12 mouse cellular contexts compared by ENCODE assay signal in genomic region chr6:145677475-145678325, GRCm38 (mm10).
DNase-seq lines count a peak whose midpoint lies in the region; ATAC-seq and TF ChIP-seq lines count a peak whose summit lies in the region.
"Had no signal": no experiment of that assay in that cellular context is flagged by ENCODE, and none has a peak within 500 bp of the region (broad histone marks: within the 10 kb centered on the region; RNA-seq: fewer than 3 reads in every experiment).

No protein-coding gene starts in this region.

- H3K36me3 ChIP-seq in kidney, postnatal 0 days (ENCODE audit: insufficient read depth, low read length), result no peaks in the 10 kb centered on the region
- H3K36me3 ChIP-seq in kidney, embryonic 14.5 days (ENCODE audit: control insufficient read depth, insufficient read depth, low read length), result no peaks in the 10 kb centered on the region
- H3K36me3 ChIP-seq in G1E (replicated peaks), result no peaks in the 10 kb centered on the region
- no peaks in the 10 kb centered on the region for H3K36me3 ChIP-seq in forebrain, embryonic 13.5 days (ENCODE audit: poor library complexity, severe bottlenecking)
- H3K36me3 ChIP-seq in embryonic facial prominence, embryonic 10.5 days (replicated peaks), result no peaks in the 10 kb centered on the region

- H3K4me1 ChIP-seq in kidney, postnatal 0 days (replicated peaks; ENCODE audit: insufficient read depth, low read length), result no peaks in the 10 kb centered on the region
- H3K4me1 ChIP-seq in kidney, embryonic 14.5 days (ENCODE audit: control insufficient read depth, insufficient read depth, low read length), result 0 out of 2 replicates have a peak, but pooled peaks cover 3% of the 10 kb centered on the region
- H3K4me1 ChIP-seq in G1E (ENCODE audit: insufficient read depth, low read depth, low read length), result no peaks in the 10 kb centered on the region
- H3K4me1 ChIP-seq in forebrain, embryonic 13.5 days, result 0 out of 2 replicates have a peak, but pooled peaks cover 2% of the 10 kb centered on the region
- H3K4me1 ChIP-seq in embryonic facial prominence, embryonic 10.5 days, result no peaks in the 10 kb centered on the region

- H3K9me3 ChIP-seq in kidney, postnatal 0 days (replicated peaks; ENCODE audit: low read length), result no peaks in the 10 kb centered on the region
- H3K9me3 ChIP-seq in kidney, embryonic 14.5 days (ENCODE audit: control insufficient read depth, low read length), result no peaks in the 10 kb centered on the region
- H3K9me3 ChIP-seq in G1E (replicated peaks), result peaks cover 52% of the 10 kb centered on the region
- H3K9me3 ChIP-seq in forebrain, embryonic 13.5 days (replicated peaks), result no peaks in the 10 kb centered on the region
- H3K9me3 ChIP-seq in embryonic facial prominence, embryonic 10.5 days, result no peaks in the 10 kb centered on the region

- no peaks in the 10 kb centered on the region for H3K27me3 ChIP-seq in kidney, postnatal 0 days (ENCODE audit: insufficient read depth, low read length)
- no peaks in the 10 kb centered on the region for H3K27me3 ChIP-seq in kidney, embryonic 14.5 days (ENCODE audit: control insufficient read depth, insufficient read depth, low read length)
- no peaks in the 10 kb centered on the region for H3K27me3 ChIP-seq in G1E (ENCODE audit: insufficient read depth, low read length)
- no peaks in the 10 kb centered on the region for H3K27me3 ChIP-seq in forebrain, embryonic 13.5 days
- no peaks in the 10 kb centered on the region for H3K27me3 ChIP-seq in embryonic facial prominence, embryonic 10.5 days (replicated peaks; ENCODE audit: low read depth, poor library complexity, severe bottlenecking)
- H3K27me3 ChIP-seq: Patski had no signal

- peak; percentile 72 for DNase-seq in kidney, postnatal 0 days (ENCODE audit: low spot score)
- DNase-seq in 3T3-L1 (ENCODE audit: low read depth, low spot score), result peak; percentile 20
- no peak for DNase-seq in G1E (ENCODE audit: low spot score)
- no peak for DNase-seq in embryonic facial prominence, embryonic 10.5 days (ENCODE audit: low spot score)
- no peak for DNase-seq in heart, postnatal 4 days
- DNase-seq: cerebellum, adult 11 months; heart, adult 18-20 months; left cerebral cortex, postnatal 4 days; right cerebral cortex, postnatal 4 days had no signal

- ATAC-seq in kidney, postnatal 0 days (replicated peaks; ENCODE audit: low FRiP score, low read depth), result no peak
- no peak for ATAC-seq in kidney, embryonic 14.5 days (ENCODE audit: low FRiP score, low TSS enrichment)
- no peak for ATAC-seq in G1E (ENCODE audit: extremely low read depth, insufficient number of reproducible peaks, low FRiP score, poor library complexity, severe bottlenecking)
- peak; percentile 94 for ATAC-seq in forebrain, embryonic 13.5 days
- ATAC-seq: Patski had no signal

- H3K27ac ChIP-seq in kidney, postnatal 0 days, result no peak overlapping the region
- no peak overlapping the region for H3K27ac ChIP-seq in kidney, embryonic 14.5 days (ENCODE audit: low read depth, low read length)
- H3K27ac ChIP-seq in forebrain, embryonic 13.5 days, result no peak overlapping the region
- H3K27ac ChIP-seq in embryonic facial prominence, embryonic 10.5 days (replicated peaks), result no peak overlapping the region

- H3K4me2 ChIP-seq in kidney, postnatal 0 days (ENCODE audit: low read length), result no peak overlapping the region
- H3K4me2 ChIP-seq in kidney, embryonic 14.5 days (replicated peaks; ENCODE audit: low read depth, low read length), result no peak overlapping the region
- H3K4me2 ChIP-seq in forebrain, embryonic 13.5 days, result no peak overlapping the region

- no peak for TF ChIP-seq CTCF in kidney, postnatal 0 days (IDR thresholded peaks at IDR 0.05; ENCODE audit: low read depth)
- no peak for TF ChIP-seq CTCF in G1E (IDR thresholded peaks at IDR 0.05; ENCODE audit: low read depth, low read length)

- no peak overlapping the region for H3K4me3 ChIP-seq in kidney, postnatal 0 days (replicated peaks; ENCODE audit: low read depth, low read length)
- H3K4me3 ChIP-seq in kidney, embryonic 14.5 days (ENCODE audit: low read length), result no peak overlapping the region
- 0 out of 2 replicates have a peak overlapping the region, but pooled peaks have one; percentile 13 for H3K4me3 ChIP-seq in G1E (ENCODE audit: low read depth, low read length)
- no peak overlapping the region for H3K4me3 ChIP-seq in forebrain, embryonic 13.5 days
- no peak overlapping the region for H3K4me3 ChIP-seq in embryonic facial prominence, embryonic 10.5 days

- 51% methylated on average over 7 of the region's 7 CpGs for whole genome bisulfite sequencing in kidney, postnatal 0 days
- WGBS in kidney, embryonic 14.5 days, result 50% methylated on average over 7 of the region's 7 CpGs
- 62% methylated on average over 7 of the region's 7 CpGs for WGBS in forebrain, embryonic 13.5 days
- WGBS in embryonic facial prominence, embryonic 10.5 days, result 84% methylated on average over 7 of the region's 7 CpGs

- H3K9ac ChIP-seq in kidney, postnatal 0 days (ENCODE audit: low read depth, low read length), result no peak overlapping the region
- H3K9ac ChIP-seq in kidney, embryonic 14.5 days (ENCODE audit: low read depth, low read length), result no peak overlapping the region
- no peak overlapping the region for H3K9ac ChIP-seq in forebrain, embryonic 13.5 days

Comparison
In these comparisons a context has a peak if more than half of its experiments do, and no peak if none do; other contexts are left out.
1. DNase-seq: peak in kidney, postnatal 0 days (single experiment) and 3T3-L1 (single experiment); none in G1E (single experiment), embryonic facial prominence, embryonic 10.5 days (single experiment) and heart, postnatal 4 days (single experiment).